Mouse (Mus musculus): ENCODE data around the gene Gpr152.
A peak's percentile ranks its signal among the peaks of the same experiment; 100 is the strongest.

Gene Gpr152

DNA sequence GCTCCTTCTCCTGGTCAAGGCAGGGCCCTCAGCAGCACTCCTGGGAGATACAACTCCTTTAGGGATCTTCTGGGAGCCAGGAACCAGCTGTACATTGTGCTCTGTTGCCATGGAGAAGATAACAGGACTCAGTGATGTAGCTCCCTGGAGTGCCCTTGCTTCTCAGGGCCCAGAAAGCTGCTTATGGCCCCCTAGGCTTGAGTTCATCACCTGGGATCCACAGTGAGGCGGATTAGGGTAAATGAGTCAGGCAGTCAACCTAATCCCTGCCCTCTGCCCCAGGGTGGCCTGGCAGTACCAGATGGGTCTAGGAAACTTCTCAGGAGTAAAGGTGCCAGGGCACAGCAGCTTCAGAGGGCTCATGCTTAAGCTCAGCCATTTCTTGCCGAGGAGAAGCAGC, at the start of gene Gpr152:
TSS of gene Gpr152 (plus strand) at position 342 of the 400 bp plus-strand sequence.
- no peak for DNase-seq

DNA sequence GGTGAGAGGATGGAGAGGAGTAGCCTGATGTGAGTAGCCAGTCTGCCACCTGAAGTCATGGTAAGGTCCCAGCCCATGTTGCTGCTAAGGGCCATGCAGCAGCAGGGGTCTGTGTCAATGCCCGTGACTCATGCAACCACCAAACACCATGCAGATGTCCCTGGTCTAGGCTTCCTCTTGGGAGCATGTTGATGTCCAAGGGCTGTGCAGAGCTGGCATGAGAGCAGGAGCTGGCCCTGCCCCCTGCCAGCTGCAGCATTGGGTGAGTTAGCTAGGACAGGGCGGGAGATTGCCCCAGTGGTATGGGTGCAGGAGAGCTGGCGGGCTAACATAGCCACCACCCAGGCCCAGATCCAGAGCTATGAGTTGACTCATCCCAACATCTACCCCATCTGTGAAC, 49.1 kb upstream of the Gpr152 start:
- no peak for DNase-seq

DNA sequence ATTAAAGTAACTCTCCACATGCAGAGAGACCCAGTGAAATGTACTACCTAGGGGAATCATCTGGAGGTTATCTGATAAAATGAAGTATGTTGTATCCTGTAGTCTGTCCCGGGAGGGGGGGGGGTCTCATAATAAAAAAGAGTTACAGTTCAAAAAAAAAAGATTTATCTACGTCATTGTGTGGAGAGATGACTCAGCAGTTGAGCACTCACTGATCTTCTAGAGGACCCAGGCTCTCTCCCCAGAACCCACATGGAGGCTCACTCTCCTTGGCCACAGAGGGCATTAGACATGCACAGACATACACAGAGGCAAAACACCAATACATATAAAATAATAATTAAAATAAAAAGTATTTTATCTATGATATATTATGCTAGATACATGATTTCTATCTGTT, 48.2 kb upstream of the Gpr152 start:
- no peak for DNase-seq

DNA sequence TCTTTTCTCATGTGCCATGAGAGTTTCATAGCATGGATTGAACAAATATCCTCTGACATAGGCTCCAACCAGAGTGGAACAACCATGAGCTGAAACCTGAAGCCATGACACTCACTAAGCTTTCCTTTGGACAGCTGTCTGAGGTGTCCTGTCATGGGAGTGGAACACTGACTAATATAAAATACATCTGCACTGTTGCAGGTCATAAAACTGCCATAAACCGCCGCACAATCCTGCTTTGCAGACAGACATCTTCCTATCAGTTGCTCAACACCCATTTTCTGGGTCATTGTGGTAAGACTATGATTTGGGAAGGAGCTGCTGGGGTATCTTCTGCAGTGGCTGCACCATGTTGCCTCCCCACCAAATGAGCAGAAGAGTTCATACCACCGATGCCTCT, 46.8 kb upstream of the Gpr152 start:
- DNase-seq = no peak

DNA sequence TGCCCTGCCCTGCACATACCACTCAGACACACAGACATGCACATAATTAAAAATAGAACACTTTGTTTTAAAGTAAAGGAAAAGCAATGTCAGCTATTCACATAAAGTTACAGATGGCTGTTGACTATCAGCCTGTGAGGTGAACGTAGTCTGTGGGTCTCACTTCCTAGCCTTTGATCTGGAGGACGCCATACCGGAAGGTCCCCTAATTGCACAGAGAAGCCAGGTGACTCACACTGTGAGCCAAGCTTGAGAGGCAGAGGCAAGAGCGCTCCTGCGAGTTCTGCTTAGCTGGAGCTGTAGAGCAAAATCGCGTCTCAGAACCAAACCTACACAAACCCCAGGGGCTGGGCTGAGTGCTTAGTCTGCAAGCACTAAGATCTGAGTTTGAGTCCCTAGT, 45.8 kb upstream of the Gpr152 start:
- no peak for DNase-seq

DNA sequence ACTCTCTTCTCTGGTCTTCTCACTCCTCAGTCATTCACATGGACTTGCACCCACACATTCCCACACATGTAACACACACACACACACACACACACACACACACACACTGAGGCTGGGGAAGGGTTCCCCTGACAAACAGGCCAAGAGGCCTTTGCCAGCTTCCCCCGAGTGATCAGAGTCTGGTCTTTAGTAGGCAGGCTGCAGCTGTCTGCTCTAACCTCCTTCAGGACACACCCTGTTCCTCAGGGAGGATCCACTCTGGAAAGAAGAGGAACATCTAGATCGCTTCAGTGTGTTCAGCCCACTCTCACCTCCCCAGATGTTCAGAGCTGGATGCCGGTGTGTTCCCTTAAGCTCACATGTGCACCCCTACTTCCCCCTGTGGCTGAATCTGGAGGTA, 45.2 kb upstream of the Gpr152 start:
- DNase-seq = no peak

DNA sequence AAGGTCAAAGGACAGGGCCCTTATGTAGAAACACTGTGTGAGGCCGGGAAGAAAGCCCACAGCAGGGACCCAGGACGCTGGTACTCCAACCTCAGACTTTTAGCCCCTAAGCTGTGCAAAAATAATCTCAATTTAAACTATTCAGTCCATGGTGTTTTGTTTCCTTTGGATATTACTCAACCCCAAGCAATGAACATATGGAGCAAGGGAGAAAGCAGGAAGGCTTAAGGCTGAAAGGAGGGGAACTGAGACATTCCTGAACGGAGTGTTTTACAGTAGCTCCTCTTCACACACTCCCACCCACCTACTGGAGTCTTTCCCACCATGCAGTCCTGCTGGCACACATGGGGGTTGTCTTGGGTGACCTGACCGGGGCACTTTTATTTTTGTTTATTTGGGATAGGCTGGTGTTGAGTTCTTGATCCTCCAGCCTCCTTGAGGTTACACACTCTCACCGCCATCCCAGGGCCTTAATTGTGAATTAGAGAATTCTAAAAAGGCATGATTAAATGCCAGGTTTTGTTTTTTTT, 44.7 kb upstream of the Gpr152 start:
- no peak for DNase-seq

DNA sequence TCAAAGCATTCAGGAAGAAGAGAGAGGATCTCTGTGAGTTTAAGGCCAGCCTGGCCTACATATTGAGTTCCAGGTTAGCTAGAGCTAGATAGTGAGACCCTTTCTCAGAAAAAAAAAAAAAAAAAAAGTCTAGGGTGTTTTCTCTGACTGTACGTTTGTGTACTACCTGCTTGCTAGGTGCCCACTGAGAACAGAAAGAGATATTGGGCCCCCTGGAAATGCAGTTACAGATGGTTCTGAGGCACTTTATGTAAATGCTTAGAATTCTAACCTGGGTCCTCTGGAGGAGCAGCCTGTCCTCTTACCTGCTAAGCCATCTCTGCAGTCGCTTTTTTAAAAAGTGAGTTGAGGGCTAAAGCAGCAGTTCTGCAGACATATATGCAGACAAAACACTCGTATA, 43.8 kb upstream of the Gpr152 start:
- no peak for DNase-seq

DNA sequence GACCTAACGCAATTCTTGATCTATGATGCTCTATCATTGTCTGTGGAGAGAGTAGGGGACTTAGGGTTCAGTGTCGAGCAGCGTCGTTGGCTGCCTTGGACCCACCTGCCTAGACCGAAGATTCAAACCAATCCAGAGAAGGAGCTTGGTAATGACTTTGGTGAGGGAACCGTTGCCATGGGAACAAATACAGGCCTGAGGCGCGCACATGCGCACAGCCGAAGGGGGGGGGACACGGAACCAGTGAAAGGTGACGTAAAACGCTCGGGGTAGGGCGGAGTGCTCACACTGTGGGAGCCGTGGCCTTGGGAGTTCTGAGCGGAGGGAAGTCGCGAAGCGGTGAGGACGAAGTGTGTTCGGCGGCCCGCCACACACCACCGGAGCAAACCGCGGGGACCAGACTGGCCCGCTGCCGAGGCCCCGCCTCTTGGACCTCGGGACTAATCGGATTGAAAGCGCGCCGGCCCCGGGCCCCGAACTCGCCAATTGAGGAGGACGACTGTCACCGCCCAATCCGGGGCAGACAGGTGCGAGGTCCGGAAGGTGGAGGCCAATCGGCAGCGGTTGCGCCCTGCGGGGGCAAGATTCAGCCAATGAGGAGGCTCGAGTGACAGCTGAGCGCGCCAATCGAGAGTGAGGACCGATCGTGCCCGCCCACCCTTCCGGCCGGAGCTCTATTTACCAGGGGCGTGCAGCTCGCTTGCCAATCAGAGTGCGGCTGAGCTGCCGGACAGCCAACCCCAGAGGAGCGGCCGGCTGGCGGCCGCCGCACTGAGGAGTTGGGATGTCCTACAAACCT, 42.7 kb upstream of the Gpr152 start, which contains the start of gene Cdk2ap2:
TSS of gene Cdk2ap2 (plus strand) at position 541 of the 799 bp plus-strand sequence.
- DNase-seq = peak; percentile 98

DNA sequence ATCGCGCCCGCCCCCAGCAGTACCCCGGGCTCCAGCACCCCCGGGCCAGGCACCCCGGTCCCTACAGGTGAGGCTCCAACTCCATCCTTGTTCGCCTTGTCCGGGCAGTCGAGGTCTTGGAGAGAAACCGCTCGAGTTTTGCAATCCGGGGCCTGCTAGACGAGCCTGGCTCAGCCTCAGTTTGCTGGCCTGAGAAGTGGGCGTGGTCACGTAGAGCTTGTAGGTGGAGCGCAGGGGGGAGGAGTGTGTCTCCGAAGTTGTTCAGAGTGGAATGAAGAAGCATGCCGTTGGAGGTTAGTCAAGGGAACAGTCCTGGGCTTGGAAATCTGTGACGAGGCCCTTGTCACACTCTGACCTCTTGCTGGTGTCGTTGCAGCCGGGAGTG, 42.2 kb upstream of the Gpr152 start:
- no peak for DNase-seq

DNA sequence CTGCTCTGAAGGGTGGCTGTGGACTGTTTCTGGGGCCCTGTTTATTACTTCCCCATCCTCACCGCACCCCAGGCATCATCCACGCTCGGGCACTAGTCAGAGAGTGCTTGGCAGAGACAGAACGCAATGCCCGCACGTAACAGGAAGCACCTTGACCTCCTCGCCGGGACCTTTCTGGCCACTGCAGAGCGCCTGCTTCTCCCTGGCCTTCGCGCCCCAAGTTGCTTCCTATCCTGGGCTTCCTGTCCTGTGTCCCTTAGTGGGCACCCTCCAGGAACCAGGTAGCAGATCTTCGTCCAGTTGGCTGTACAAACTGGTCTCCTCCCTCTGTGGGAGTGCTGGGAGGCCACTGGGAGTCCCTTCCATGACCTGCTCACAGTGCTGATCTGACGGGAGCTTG, 41.2 kb upstream of the Gpr152 start:
- peak in 1 of 2 experiments; percentile 9 for DNase-seq

DNA sequence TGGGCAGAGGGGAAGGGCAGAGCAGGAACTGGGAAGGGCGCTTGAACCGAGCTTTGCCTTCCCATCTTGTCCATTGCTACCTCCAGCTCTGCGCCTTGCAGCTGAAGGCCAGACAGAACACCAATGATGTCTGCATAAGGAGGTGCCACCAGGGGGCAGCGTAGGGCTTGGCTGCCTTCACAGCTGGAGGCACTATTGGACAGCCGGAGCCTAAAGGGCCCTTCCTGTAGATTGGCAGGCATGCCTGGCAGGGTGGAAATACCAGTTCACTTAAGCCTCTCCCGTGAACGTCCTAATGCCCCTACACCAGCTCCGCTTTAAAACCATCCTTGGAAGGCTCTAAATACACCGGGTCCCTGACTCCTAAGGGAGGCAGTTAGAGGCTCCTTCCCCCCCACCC, 40.5 kb upstream of the Gpr152 start:
- peak; percentile 95 to 97 for DNase-seq

DNA sequence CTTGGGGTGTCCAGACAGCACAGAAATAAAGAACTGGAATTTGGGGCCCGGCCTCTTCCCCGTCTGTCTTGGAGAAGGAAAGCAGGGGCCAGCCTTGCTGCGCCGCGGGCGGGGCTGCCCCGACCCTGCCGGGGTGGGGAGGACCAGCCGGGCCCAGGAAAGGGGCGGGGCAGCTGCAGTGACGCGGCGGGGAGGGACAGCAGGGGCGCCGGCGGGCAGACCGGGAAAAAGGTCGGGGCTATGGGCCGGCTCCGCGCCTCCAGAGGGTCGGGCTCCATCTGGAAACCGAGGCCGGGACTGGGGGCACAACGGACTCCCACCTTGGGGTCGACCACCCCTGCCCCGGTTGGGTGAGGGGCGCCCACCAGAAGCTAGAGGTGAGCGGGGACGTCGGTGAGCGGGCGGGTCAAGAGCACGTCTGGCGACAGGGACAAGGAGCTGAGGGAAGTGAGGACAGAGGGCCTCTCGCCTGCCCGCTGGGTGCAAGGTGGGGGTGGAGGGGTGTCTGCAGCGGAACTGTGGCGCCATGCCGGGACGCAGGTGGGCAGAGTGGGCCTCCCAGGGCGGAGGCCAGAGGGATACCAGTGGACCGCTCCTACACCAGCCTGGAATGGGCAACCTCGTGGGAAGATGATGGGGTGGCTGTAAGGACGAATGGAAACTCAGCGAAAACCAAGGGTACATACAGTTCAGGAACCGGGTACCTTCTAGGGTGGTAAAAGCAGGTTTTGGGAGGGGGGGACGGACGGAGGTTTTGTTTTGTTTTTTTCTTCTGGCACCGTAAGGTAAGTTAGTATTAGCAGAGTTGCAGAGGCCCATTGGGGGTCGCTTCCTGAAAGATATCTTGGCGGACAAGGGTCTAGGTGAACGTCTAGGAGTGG, 39.5 kb upstream of the Gpr152 start, which contains the start of gene Pitpnm1:
TSS of gene Pitpnm1 (plus strand) at position 162 of the 881 bp plus-strand sequence.
- peak; percentile 70 for DNase-seq

DNA sequence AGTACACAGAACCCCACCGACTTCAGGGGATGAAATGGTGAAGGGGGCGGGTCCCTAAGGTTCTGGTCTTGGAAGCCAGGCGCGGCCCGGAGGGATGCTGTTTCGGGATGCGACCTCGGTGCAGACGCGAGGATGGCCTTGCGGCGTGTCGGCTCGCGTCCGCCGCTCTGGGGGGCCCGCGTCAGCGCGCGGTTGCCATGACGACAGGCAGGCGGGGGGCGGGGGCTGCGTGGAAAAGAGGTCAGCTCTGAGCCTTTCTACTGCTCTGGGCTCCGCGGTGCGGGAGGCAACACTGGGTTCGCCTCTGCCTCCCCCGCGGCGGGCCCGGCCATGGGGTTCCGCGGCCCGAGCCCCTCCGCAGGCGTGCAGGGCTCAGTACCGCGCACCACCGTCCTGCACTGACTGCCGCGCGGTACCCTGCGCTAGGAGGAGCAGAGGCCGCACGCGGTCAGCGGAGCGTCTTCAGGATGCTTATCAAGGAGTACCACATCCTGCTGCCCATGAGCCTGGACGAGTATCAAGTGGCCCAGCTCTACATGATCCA, 38.8 kb upstream of the Gpr152 start:
- DNase-seq = peak; percentile 46 to 51

DNA sequence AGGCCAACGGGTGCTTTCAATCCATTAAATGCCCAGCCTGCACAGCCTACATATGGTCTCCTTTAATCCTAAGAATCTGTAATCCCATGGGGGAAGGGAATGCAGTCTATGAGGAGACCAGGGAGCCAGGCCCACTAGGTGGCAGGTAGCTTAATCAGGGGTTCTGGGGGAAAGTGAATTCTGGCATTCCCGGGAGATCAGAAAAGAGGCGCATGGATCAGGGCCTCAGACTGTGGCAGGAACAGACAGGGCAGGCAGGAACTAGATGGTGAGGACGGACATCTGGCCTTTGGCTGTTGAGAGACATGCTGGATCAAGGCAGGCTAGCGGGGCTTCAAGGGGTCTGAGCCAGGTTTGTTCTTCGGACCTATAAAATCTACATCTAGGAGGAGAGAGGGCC, 38.1 kb upstream of the Gpr152 start:
- DNase-seq = no peak

DNA sequence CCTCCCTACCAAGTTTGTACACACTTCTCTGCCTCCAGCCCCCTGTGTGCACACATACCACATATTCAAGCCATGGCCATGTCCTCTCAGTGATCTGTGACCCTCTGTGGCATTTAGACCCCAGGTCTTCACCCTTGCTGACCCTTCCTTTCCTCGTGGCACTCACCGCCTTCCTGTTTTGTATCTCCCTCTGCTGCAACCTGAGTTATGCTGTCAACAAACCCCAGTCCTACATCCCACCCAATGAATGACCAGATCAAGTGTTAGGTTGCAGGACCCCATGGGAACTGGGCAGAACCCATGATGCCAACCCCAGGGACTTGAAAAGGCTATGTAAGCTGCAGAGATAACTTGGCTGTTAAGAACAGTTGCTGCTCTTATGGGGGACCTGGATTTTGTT, 37.5 kb upstream of the Gpr152 start:
- no peak for DNase-seq

DNA sequence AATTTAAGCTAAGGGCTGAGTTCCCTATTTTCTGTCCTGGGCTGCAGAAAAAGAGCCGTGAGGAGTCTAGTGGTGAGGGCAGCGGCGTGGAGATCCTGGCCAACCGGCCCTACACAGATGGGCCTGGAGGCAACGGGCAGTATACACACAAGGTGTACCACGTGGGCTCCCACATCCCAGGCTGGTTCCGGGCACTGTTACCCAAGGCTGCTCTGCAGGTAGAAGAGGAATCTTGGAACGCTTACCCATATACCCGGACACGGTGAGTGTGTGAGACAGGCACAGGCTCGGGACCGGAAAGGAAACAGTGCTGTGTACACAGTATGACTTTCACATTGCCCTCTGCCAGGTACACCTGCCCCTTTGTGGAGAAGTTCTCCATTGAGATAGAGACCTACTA, 37.0 kb upstream of the Gpr152 start:
- no peak for DNase-seq

DNA sequence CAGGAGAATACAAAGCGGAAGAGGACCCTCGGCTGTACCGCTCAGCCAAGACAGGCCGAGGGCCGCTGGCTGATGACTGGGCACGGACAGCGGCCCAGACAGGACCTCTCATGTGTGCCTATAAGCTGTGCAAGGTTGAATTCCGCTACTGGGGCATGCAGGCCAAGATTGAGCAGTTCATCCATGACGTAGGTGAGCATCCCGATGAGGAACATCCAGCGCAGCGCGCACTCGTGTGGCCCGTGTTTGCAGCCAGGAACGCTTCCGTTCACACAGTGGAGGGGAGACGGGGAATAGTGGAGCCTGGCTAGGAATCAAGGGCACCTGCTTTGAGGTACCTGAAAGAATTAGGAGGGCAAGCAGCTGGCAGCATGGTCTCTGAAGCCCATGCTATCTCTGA, 36.3 kb upstream of the Gpr152 start:
- DNase-seq = no peak

DNA sequence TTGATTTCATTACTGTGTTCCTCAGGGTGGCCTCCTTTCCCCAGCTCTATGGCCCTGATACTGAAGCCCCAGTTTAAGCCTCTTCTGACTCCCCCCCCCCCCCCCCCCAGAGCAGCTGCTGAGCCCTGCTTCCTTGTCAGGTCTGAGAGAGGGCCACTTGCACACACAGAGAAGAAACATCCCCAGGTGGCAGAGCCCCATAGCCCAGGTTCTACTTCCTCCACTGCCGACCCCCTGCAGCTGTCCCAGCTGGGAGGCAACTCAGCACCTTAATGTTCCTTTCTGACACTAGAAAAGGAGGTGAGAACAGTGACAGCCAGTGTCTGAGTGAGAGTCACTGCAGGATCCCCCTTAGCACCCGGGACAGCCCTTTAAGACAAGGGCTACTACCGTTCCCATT, 35.8 kb upstream of the Gpr152 start:
- DNase-seq = no peak

DNA sequence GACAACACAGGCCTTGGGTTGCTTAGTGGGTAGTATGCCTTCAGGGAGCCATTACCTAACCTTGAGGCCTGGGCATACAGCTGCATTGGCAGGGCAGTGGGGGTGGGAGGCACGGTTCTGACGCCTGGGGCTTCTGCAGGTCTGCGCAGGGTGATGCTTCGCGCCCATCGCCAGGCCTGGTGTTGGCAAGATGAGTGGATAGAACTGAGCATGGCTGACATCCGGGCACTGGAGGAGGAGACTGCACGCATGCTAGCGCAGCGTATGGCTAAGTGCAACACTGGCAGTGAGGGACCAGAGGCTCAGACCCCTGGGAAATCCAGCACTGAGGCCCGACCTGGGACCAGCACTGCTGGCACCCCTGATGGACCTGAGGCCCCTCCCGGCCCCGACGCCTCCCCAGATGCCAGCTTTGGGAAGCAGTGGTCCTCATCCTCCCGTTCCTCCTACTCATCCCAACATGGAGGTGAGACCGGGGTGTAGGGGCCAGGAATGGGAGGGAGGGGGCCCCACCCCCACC, 34.9 kb upstream of the Gpr152 start:
- no peak for DNase-seq

DNA sequence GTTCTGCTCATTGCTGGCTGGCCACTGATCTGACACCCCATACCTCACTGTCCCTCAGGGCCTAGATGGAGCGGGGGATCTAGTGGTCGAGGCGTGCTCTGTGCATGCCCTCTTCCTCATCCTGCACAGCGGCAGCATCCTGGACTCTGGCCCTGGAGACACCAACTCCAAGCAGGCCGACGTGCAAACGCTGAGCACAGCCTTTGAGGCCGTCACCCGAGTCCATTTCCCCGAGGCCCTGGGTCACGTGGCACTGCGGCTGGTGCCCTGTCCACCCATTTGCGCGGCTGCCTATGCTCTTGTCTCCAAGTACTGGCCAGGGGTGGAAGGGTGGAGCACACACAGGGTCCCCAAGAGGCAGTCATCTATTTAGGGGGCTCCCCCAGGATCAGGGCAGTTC, 32.9 kb upstream of the Gpr152 start:
- no peak for DNase-seq

DNA sequence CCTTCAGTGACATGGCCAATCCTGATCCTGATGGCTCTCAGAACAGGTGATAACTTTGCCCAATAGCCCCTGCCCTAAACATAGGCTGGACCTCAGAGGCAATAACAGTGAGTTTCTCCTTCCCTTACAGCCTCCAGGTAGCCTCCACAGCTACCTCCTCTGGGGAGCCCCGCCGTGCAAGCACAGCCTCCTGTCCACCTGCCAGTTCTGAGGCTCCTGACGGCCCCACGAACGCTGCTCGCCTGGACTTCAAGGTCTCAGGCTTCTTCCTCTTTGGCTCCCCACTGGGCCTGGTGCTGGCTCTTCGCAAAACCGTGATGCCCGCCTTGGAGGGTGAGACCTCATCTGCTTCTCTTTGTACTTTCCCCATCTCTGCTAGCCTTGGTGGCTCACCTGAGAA, 31.1 kb upstream of the Gpr152 start:
- DNase-seq = no peak

Measured in B cell, adult 2 months (primary cell).